Mouse (Mus musculus): ENCODE results near the gene Crisp2. TPM values are rescaled to one million over a fixed set of nuclear protein-coding genes. Genes with fewer than 3 reads are reported as not detected.
"Not testable (repeated sequence)": the region's sequence is repeated elsewhere in the genome, so short reads cannot be mapped to it uniquely, and the experiment has no call there.

Crisp2 gene
- polyA plus RNA-seq, 1 experiment from 2014 or later, result not detected

DNA sequence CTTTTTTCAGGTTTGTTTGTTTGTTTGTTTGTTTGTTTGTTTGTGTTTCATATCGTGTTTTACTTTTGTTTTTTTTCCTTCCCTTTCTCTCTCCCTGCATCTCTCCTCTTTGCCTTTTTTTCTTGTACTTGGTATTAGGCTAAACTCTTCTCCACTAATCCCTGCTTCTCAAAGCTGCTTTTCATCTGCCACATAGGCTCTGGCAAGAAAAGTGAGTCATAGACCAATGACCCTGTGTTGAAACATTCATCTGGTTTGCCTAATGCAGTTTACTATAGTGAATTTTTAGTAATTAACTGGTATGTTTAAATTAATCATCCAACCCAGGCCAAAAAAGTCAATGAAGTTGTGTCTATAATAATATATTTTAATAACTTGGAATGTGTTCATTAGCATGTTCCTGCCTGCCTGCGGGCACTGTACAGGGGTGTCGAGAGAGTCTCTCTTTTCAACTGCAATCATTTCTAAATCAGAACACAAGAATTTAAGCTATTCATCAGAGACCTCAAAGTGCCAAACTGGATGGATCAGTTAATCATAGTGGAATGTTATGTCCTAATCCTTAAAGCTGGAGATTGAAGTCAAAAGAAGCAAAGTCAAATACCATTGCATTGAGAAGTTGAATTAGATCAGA, 4.0 kb downstream of the Crisp2 start:
- Histone ChIP-seq H3K27ac (replicated peaks) (no peak overlapping the region), H3K4me3 (no peak overlapping the region)

DNA sequence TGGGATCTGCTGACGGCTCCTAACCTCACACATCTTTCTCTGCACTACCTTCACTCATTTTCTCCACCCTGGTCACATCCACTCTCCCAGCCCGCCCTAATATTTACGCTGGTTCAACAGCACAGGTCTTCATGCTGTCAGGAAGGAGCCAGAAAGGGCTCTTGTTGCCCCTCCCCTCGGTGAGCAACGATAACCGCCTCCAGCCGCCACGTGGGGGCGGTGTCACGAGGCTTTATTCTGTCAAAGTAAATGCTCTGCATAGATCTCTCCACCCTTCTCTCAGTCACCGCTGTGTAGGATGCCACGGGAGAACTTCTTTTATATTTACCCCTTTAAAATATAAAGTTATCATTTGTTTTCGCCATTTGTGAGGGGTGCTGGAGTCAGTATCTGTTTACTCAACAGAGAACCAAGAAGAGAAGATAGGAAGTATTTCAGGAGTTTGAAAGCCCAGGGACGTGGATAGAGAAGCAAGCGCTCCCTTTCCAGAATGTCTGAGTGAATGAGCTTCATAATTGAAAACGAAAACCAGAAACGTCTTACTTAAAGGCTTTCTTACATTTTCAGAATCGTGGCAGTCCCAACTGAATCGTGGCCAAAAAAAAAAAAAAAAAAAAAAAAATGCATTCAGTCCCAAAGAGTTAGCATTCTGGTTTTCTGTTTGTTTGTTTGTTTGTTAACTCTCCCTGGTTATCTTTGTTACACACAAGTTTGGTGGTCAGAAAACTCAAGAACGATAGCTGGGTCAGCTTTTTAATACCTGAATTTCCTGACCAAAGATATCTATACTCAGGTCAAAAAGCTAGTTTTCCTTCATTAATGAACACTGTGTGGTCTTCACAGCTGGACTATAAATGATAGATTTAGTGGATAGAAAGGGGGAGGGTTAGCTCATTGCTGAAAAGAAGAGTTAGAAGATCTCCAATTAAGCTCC, 12.6 kb downstream of the Crisp2 start:
- no peak overlapping the region for H3K4me3 ChIP-seq
- ATAC-seq (ENCODE audit: low FRiP score, low read depth), result no peak
- 62% methylated on average over 20 of the region's 20 CpGs for WGBS
- no peak overlapping the region for H3K27ac ChIP-seq (replicated peaks)
- no peaks in the 10 kb centered on the region for H3K27me3 ChIP-seq
- no peaks in the 10 kb centered on the region for H3K9me3 ChIP-seq
- no peak overlapping the region for H3K9ac ChIP-seq (replicated peaks)
- H3K4me2 ChIP-seq (replicated peaks), result no peak overlapping the region
- H3K36me3 ChIP-seq, result no peaks in the 10 kb centered on the region
- no peaks in the 10 kb centered on the region for H3K4me1 ChIP-seq

More for the DNA sequence above, 4.0 kb downstream of the Crisp2 start:
- Histone ChIP-seq H3K4me1 (no peaks in the 10 kb centered on the region), H3K36me3 (no peaks in the 10 kb centered on the region), H3K9me3 (no peaks in the 10 kb centered on the region), H3K4me2 (replicated peaks) (no peak overlapping the region), H3K27me3 (no peaks in the 10 kb centered on the region), H3K9ac (replicated peaks) (no peak overlapping the region)
- WGBS, result 92% methylated on average over 3 of the region's 3 CpGs
- no peak for ATAC-seq (ENCODE audit: low FRiP score, low read depth)

GRCm38 (mm10) chr17:40789877-40790276, 16.9 kb downstream of the Crisp2 start:
- Histone ChIP-seq H3K4me3 (no peak overlapping the region), H3K27ac (replicated peaks) (no peak overlapping the region), H3K9me3 (no peaks in the 10 kb centered on the region), H3K4me2 (replicated peaks) (no peak overlapping the region), H3K36me3 (no peaks in the 10 kb centered on the region), H3K27me3 (no peaks in the 10 kb centered on the region), H3K4me1 (no peaks in the 10 kb centered on the region), H3K9ac (replicated peaks) (no peak overlapping the region)
- ATAC-seq (ENCODE audit: low FRiP score, low read depth), result no peak

DNA sequence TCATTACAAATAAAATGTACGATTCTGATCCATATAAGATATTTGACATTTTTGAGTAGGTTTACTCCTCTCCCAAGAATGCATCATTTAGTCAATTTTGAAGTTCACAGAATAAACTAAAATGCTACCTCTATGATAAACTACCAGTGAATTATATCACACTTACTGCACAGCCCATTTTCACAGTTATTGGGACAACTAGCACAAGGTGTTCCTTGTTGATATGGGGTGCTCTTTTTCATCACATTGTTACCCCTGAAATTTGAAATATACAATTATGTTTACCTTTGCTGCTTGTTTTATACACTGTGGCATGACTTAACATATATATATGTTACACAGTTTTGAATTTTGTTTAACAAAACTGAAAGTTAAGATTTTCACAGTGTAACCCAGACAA, 39.7 kb downstream of the Crisp2 start:
- no peak for ATAC-seq (ENCODE audit: low FRiP score, low read depth)
- Histone ChIP-seq H3K9me3 (no peaks in the 10 kb centered on the region), H3K9ac (replicated peaks) (no peak overlapping the region), H3K4me1 (no peaks in the 10 kb centered on the region), H3K27ac (replicated peaks) (no peak overlapping the region), H3K27me3 (no peaks in the 10 kb centered on the region), H3K4me3 (no peak overlapping the region), H3K36me3 (no peaks in the 10 kb centered on the region), H3K4me2 (replicated peaks) (no peak overlapping the region)
- WGBS, result 78% methylated on average over 1 of the region's 1 CpGs

- Histone ChIP-seq H3K27me3 (no peaks in the 10 kb centered on the region), H3K9me3 (no peaks in the 10 kb centered on the region), H3K4me2 (replicated peaks) (no peak overlapping the region), H3K4me3 (no peak overlapping the region), H3K36me3 (no peaks in the 10 kb centered on the region), H3K4me1 (no peaks in the 10 kb centered on the region), H3K9ac (replicated peaks) (no peak overlapping the region), H3K27ac (replicated peaks) (no peak overlapping the region)
- no peak for ATAC-seq (ENCODE audit: low FRiP score, low read depth)
- 77% methylated on average over 4 of the region's 4 CpGs for WGBS
Measured at GRCm38 (mm10) chr17:40763662-40764061, 43.1 kb downstream of the Crisp2 start.

GRCm38 (mm10) chr17:40731724-40732123, 75.1 kb downstream of the Crisp2 start:
- no peak overlapping the region for H3K4me2 ChIP-seq (replicated peaks)
- no peak overlapping the region for H3K4me3 ChIP-seq
- H3K36me3 ChIP-seq, result no peaks in the 10 kb centered on the region
- H3K27ac ChIP-seq (replicated peaks), result no peak overlapping the region
- no peaks in the 10 kb centered on the region for H3K9me3 ChIP-seq
- WGBS, result 64% methylated on average over 4 of the region's 4 CpGs
- ATAC-seq (ENCODE audit: low FRiP score, low read depth), result no peak
- H3K4me1 ChIP-seq, result no peaks in the 10 kb centered on the region
- no peaks in the 10 kb centered on the region for H3K27me3 ChIP-seq
- no peak overlapping the region for H3K9ac ChIP-seq (replicated peaks)

DNA sequence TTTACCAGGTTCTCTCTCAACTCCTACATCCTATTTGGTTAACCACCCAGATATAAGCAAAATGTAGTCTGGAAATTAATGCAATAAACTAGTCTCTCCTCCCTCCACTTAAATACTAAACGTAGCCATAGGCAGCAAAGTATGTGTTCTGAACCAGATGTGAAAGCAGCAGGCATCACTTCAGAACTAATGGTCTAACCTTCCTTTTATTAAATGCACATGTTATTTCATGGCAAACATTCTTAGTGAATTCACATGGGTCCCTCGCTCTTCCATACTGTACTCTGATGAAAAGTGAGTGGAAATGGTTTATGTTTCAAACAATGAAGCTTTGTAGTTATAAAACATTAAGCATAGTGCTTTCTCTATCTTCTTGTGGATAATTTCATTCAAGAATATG, 75.5 kb downstream of the Crisp2 start:
- Histone ChIP-seq H3K4me1 (no peaks in the 10 kb centered on the region), H3K4me3 (no peak overlapping the region), H3K4me2 (replicated peaks) (no peak overlapping the region), H3K36me3 (no peaks in the 10 kb centered on the region), H3K9me3 (no peaks in the 10 kb centered on the region), H3K27me3 (no peaks in the 10 kb centered on the region), H3K27ac (replicated peaks) (no peak overlapping the region), H3K9ac (replicated peaks) (no peak overlapping the region)
- 84% methylated on average over 2 of the region's 2 CpGs for WGBS
- no peak for ATAC-seq (ENCODE audit: low FRiP score, low read depth)

DNA sequence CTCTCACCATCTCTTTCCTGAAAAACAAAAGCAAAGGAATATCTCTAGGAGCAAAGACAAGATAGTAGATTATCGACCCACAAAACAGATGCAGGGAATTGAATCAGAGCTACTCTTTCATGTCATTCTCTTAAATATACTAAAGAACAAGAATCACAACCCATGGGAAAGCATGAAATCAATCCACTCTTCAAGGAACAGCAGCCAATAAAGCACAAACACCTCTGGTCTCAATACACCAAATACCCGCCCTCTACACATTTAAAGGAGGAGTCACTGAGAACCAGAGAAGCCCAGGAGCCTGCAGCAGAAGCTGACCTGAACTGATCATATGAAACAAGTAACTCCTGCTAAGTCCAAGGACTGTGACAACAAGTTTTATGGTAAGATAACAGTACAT, 80.0 kb downstream of the Crisp2 start, which contains the start of gene Esp1:
TSS of gene Esp1 (plus strand) at position 301 of the 400 bp plus-strand sequence.
- no peak within 1 kb of the TSS for H3K4me2 ChIP-seq (replicated peaks)
- 85% methylated on average over 2 of the region's 2 CpGs for WGBS
- H3K4me1 ChIP-seq, result no peaks in the 10 kb centered on the region
- H3K9ac ChIP-seq (replicated peaks), result no peak within 1 kb of the TSS
- H3K9me3 ChIP-seq, result no peaks in the 10 kb centered on the region
- no peaks in the 10 kb centered on the region for H3K36me3 ChIP-seq
- no peak for ATAC-seq (ENCODE audit: low FRiP score, low read depth)
- H3K27ac ChIP-seq (replicated peaks), result no peak within 1 kb of the TSS
- H3K4me3 ChIP-seq, result no peak within 1 kb of the TSS
- no peaks in the 10 kb centered on the region for H3K27me3 ChIP-seq

DNA sequence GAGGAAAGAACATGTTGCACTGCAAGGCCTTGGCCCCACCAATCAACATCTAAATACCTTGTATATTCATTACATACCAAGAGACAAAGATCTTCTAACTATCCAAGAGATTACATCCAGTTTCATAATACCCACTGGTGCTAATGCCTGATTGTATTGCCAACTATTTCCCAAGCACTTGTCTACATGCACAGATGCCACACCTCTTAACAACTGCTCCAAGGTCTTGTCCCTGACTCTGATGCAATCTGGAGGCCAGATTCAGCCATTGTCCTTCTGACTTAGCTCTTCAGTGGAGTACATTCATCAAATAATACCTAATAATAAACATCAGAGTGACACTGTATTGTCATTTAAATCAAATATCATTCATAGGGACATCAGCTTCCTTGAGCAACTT, 89.7 kb downstream of the Crisp2 start:
- H3K27ac ChIP-seq (replicated peaks); H3K27me3 ChIP-seq; H3K9me3 ChIP-seq; H3K4me1 ChIP-seq; H3K9ac ChIP-seq (replicated peaks); ATAC-seq (ENCODE audit: low FRiP score, low read depth); H3K4me3 ChIP-seq; H3K4me2 ChIP-seq (replicated peaks); H3K36me3 ChIP-seq: not testable (repeated sequence)

DNA sequence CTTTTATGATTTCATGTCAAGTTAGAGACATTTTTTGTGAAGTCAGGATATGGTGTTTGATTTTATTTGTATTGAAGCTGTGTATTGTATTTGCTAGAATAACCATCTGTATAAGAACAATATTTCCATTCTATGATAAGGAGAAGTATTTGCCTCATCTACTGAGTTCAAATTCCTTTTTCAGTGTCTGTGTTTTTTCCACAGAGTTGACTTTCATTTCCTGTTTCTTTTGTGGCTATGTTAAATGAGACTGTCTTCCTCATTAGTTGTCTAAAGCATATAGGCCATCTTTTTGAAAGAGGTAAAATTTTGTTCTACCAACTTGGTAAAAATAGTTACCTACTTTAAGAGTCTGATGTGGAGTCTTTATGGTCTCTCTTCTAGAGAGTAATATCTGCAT, 90.5 kb downstream of the Crisp2 start:
- Histone ChIP-seq H3K4me2 (replicated peaks) (no peak overlapping the region), H3K4me3 (no peak overlapping the region), H3K9me3 (no peaks in the 10 kb centered on the region), H3K4me1 (no peaks in the 10 kb centered on the region), H3K9ac (replicated peaks) (no peak overlapping the region), H3K27me3 (no peaks in the 10 kb centered on the region), H3K36me3 (no peaks in the 10 kb centered on the region), H3K27ac (replicated peaks) (no peak overlapping the region)
- ATAC-seq (ENCODE audit: low FRiP score, low read depth), result no peak

Data from midbrain, embryonic 12.5 days (tissue).